In genomic region chr5:136146936-136147335, GRCm38 (mm10) we compare ENCODE assay signal across 21 mouse cellular contexts. TPM values are rescaled to one million over a fixed set of nuclear protein-coding genes. Genes with fewer than 3 reads are reported as not detected.
DNase-seq lines count a peak whose midpoint lies in the region; ATAC-seq and TF ChIP-seq lines count a peak whose summit lies in the region.
"Had no signal": no experiment of that assay in that cellular context is flagged by ENCODE, and none has a peak within 500 bp of the region (broad histone marks: within the 10 kb centered on the region; RNA-seq: fewer than 3 reads in every experiment).

No protein-coding gene starts in this region.

- peak; percentile 32 for DNase-seq in lung, postnatal 36 days
- DNase-seq in lung, adult 18-20 months = no peak
- peak; percentile 18 for DNase-seq in G1E (ENCODE audit: low spot score)
- DNase-seq in thymus, postnatal 36 days = peak; percentile 72 to 80
- no peak for DNase-seq in heart, postnatal 10 days
- no peak for DNase-seq in embryo, embryonic 11 days
- no peak for DNase-seq in retina, postnatal 1 day
- DNase-seq: adrenal gland, adult 8-10 months; cerebellum, adult 11-12 months; cerebellum, postnatal 36 days; kidney, adult 2 months; kidney, postnatal 4 days; liver, postnatal 0 days; right cerebral cortex, adult 18-20 months had no signal

- no peak for ATAC-seq in G1E (ENCODE audit: extremely low read depth, insufficient number of reproducible peaks, low FRiP score, poor library complexity, severe bottlenecking)
- peak; percentile 11; the same call in 1 of the 2 replicates for ATAC-seq in neutrophil, adult 5-6 weeks (ENCODE audit: extremely low read depth, insufficient number of reproducible peaks, low FRiP score, poor library complexity, severe bottlenecking)
- ATAC-seq: forebrain, embryonic 14.5 days; hindbrain, postnatal 0 days; liver, postnatal 0 days; midbrain, embryonic 13.5 days had no signal

- peaks cover 27% of the 10 kb centered on the region for H3K36me3 ChIP-seq in G1E (replicated peaks)

- TF ChIP-seq CTCF in G1E (IDR thresholded peaks at IDR 0.05; ENCODE audit: low read depth, low read length) = no peak

- no peak overlapping the region; the same call in 1 of the 2 replicates for H3K4me3 ChIP-seq in G1E (ENCODE audit: low read depth, low read length)
- H3K4me3 ChIP-seq: embryonic facial prominence, embryonic 10.5 days; heart, embryonic 12.5 days; limb, embryonic 15.5 days; midbrain, embryonic 13.5 days had no signal

- H3K27me3 ChIP-seq in G1E (ENCODE audit: insufficient read depth, low read length) = no peaks in the 10 kb centered on the region
- H3K27me3 ChIP-seq: limb, embryonic 15.5 days; midbrain, embryonic 13.5 days had no signal

- intact Hi-C loops in heart, postnatal 10 days (cut with DNase I) = no loop called here

- 0 out of 2 replicates have a peak, but pooled peaks cover 7% of the 10 kb centered on the region for H3K9me3 ChIP-seq in G1E (replicated peaks)
- H3K9me3 ChIP-seq: limb, embryonic 15.5 days; midbrain, embryonic 13.5 days had no signal

- H3K4me1 ChIP-seq in G1E (ENCODE audit: insufficient read depth, low read depth, low read length) = peaks cover 72% of the 10 kb centered on the region
- H3K4me1 ChIP-seq: embryonic facial prominence, embryonic 10.5 days; heart, embryonic 12.5 days; limb, embryonic 15.5 days; midbrain, embryonic 13.5 days had no signal

RNA-seq across cellular contexts. Expression of gene Alkbh4, which starts 11.0 kb away (rescaled TPM):
- total RNA-seq in G1E (2014; fragmentation: Nextera tagmentation) = 21.9 and 24.5 TPM in 2 replicates
- total RNA-seq in G1E (2017) = 12.4 and 16.4 TPM in 2 replicates
- 36.8 and 38.6 TPM in 2 replicates for polyA plus RNA-seq in G1E (2012)
- 3.7 and 7.9 TPM in 2 replicates for total RNA-seq in neutrophil, adult 5-6 weeks (2017)
- total RNA-seq in heart, postnatal 10 days (2021) = 1 to 10 TPM; 6.1 to 7.1 TPM

RNA-seq across cellular contexts. Expression of gene Lrwd1, which starts 11.1 kb away (rescaled TPM):
- 16.6 and 16.9 TPM in 2 replicates for total RNA-seq in G1E (2014; fragmentation: Nextera tagmentation)
- total RNA-seq in G1E (2017) = 43.3 and 51.8 TPM in 2 replicates
- 92.6 and 112 TPM in 2 replicates for polyA plus RNA-seq in G1E (2012)
- 32.9 and 34.4 TPM in 2 replicates for total RNA-seq in neutrophil, adult 5-6 weeks (2017)
- 1 to 10 TPM; 7.0 to 7.7 TPM for total RNA-seq in heart, postnatal 10 days (2021)

RNA-seq across cellular contexts. Expression of gene Orai2, which starts 23.6 kb away (rescaled TPM):
- 53.1 and 56.3 TPM in 2 replicates for total RNA-seq in G1E (2014; fragmentation: Nextera tagmentation)
- total RNA-seq in G1E (2017) = 43.4 and 43.8 TPM in 2 replicates
- 50.2 and 53.8 TPM in 2 replicates for polyA plus RNA-seq in G1E (2012)
- total RNA-seq in neutrophil, adult 5-6 weeks (2017) = 92.9 and 95.5 TPM in 2 replicates
- 1 to 10 TPM; 2.7 to 3.8 TPM for total RNA-seq in heart, postnatal 10 days (2021)

RNA-seq across cellular contexts. Expression of gene Polr2j, which starts 30.5 kb away (rescaled TPM):
- total RNA-seq in G1E (2014; fragmentation: Nextera tagmentation) = 71.5 and 76.8 TPM in 2 replicates
- 192 and 216 TPM in 2 replicates for total RNA-seq in G1E (2017)
- 99.2 and 163 TPM in 2 replicates for polyA plus RNA-seq in G1E (2012)
- 47.6 and 55.0 TPM in 2 replicates for total RNA-seq in neutrophil, adult 5-6 weeks (2017)
- total RNA-seq in heart, postnatal 10 days (2021) = 10 to 100 TPM; 63.9 to 80.0 TPM

RNA-seq across cellular contexts. Expression of gene Prkrip1, which starts 51.8 kb away (rescaled TPM):
- 12.8 and 13.1 TPM in 2 replicates for total RNA-seq in G1E (2014; fragmentation: Nextera tagmentation)
- total RNA-seq in G1E (2017) = 47.5 and 55.5 TPM in 2 replicates
- polyA plus RNA-seq in G1E (2012) = 52.3 and 64.5 TPM in 2 replicates
- 25.3 and 29.0 TPM in 2 replicates for total RNA-seq in neutrophil, adult 5-6 weeks (2017)
- 10 to 100 TPM; 24.4 to 25.6 TPM for total RNA-seq in heart, postnatal 10 days (2021)

Comparison
In these comparisons a context has a peak if more than half of its experiments do, and no peak if none do; other contexts are left out.
1. DNase-seq: peak in lung, postnatal 36 days (single experiment), G1E (single experiment) and thymus, postnatal 36 days (2 of 2); none in lung, adult 18-20 months (0 of 2), heart, postnatal 10 days (0 of 2), embryo, embryonic 11 days (single experiment) and retina, postnatal 1 day (single experiment).
2. RNA of gene Orai2, which starts 23.6 kb away (total RNA-seq): 92.9 to 95.5 TPM in neutrophil, adult 5-6 weeks and 43.4 to 56.3 TPM in G1E; 2.7 to 3.8 TPM in heart, postnatal 10 days; every median in the first group is over 4 times any median in the second.